Mouse (Mus musculus) A20 (cell line): ENCODE measurements around the gene Ptprz1.

Experiments used
- DNase-seq: peaks from one replicate; pipeline ENCODE4 v3.0.0-alpha.2; 2011; ENCODE audit warnings: low read depth, low spot score

Ptprz1 gene

GRCm38 (mm10) chr6:22874781-22875613 lies at the start of gene Ptprz1:
Gene Ptprz1 (plus strand): TSS chr6:22875502.
- DNase-seq: no peak

GRCm38 (mm10) chr6:22833637-22834036 lies 41.7 kb upstream of the Ptprz1 start:
- no peak for DNase-seq

GRCm38 (mm10) chr6:22834100-22834970 lies 41.0 kb upstream of the Ptprz1 start:
- no peak for DNase-seq

GRCm38 (mm10) chr6:22875614-22876541 lies 576 bp downstream of the Ptprz1 start:
- no peak for DNase-seq

- DNase-seq: no peak
Measured at GRCm38 (mm10) chr6:22887978-22888377, 12.7 kb downstream of the Ptprz1 start.

- DNase-seq: no peak
Measured at GRCm38 (mm10) chr6:22889333-22889732, 14.0 kb downstream of the Ptprz1 start.

- no peak for DNase-seq
Measured at GRCm38 (mm10) chr6:22901983-22902382, 26.7 kb downstream of the Ptprz1 start.

- no peak for DNase-seq
Measured at GRCm38 (mm10) chr6:22908510-22909256, 33.4 kb downstream of the Ptprz1 start.

GRCm38 (mm10) chr6:22909257-22909907 lies 34.1 kb downstream of the Ptprz1 start:
- no peak for DNase-seq

GRCm38 (mm10) chr6:22909908-22910260 lies 34.6 kb downstream of the Ptprz1 start:
- no peak for DNase-seq

- DNase-seq: no peak
Measured at GRCm38 (mm10) chr6:22922880-22923279, 47.6 kb downstream of the Ptprz1 start.

- DNase-seq: no peak
Measured at GRCm38 (mm10) chr6:22932768-22933265, 57.5 kb downstream of the Ptprz1 start.

- no peak for DNase-seq
Measured at GRCm38 (mm10) chr6:22937126-22937525, 61.8 kb downstream of the Ptprz1 start.

GRCm38 (mm10) chr6:22937526-22937925 lies 62.2 kb downstream of the Ptprz1 start:
- no peak for DNase-seq

GRCm38 (mm10) chr6:22944191-22944590 lies 68.9 kb downstream of the Ptprz1 start:
- DNase-seq: no peak

GRCm38 (mm10) chr6:22963374-22963773 lies 88.1 kb downstream of the Ptprz1 start:
- no peak for DNase-seq

GRCm38 (mm10) chr6:22968073-22968472 lies 92.8 kb downstream of the Ptprz1 start:
- DNase-seq: no peak

- DNase-seq: no peak
Measured at GRCm38 (mm10) chr6:22983769-22984519, 108.6 kb downstream of the Ptprz1 start.

GRCm38 (mm10) chr6:22984520-22985154 lies 109.3 kb downstream of the Ptprz1 start:
- DNase-seq: no peak
